Mouse (Mus musculus): ENCODE data around the gene 1110065P20Rik.

Gene 1110065P20Rik

GRCm38 (mm10) chr4:124840998-124841397 lies 10.0 kb downstream of the 1110065P20Rik start:
- no peak for DNase-seq (ENCODE audit: low spot score)

GRCm38 (mm10) chr4:124838035-124838700 lies 12.8 kb downstream of the 1110065P20Rik start:
- DNase-seq (ENCODE audit: low spot score) = no peak

GRCm38 (mm10) chr4:124832796-124833195 lies 18.2 kb downstream of the 1110065P20Rik start:
- no peak for DNase-seq (ENCODE audit: low spot score)

GRCm38 (mm10) chr4:124829671-124830070 lies 21.3 kb downstream of the 1110065P20Rik start:
- no peak for DNase-seq (ENCODE audit: low spot score)

- no peak for DNase-seq (ENCODE audit: low spot score)
Observed at GRCm38 (mm10) chr4:124825371-124825965, 25.5 kb downstream of the 1110065P20Rik start.

- DNase-seq (ENCODE audit: low spot score) = no peak
Observed at GRCm38 (mm10) chr4:124824967-124825366, 26.0 kb downstream of the 1110065P20Rik start.

GRCm38 (mm10) chr4:124818832-124819231 lies 32.2 kb downstream of the 1110065P20Rik start:
- DNase-seq (ENCODE audit: low spot score) = no peak

- DNase-seq (ENCODE audit: low spot score) = no peak
Observed at GRCm38 (mm10) chr4:124817803-124818202, 33.2 kb downstream of the 1110065P20Rik start.

- no peak for DNase-seq (ENCODE audit: low spot score)
Observed at GRCm38 (mm10) chr4:124815901-124816300, 35.1 kb downstream of the 1110065P20Rik start.

GRCm38 (mm10) chr4:124811347-124811975 lies 39.5 kb downstream of the 1110065P20Rik start:
- DNase-seq (ENCODE audit: low spot score) = peak; percentile 68

GRCm38 (mm10) chr4:124810056-124810455 lies 40.9 kb downstream of the 1110065P20Rik start:
- no peak for DNase-seq (ENCODE audit: low spot score)

- DNase-seq (ENCODE audit: low spot score) = no peak
Observed at GRCm38 (mm10) chr4:124809136-124809883, 41.7 kb downstream of the 1110065P20Rik start.

- no peak for DNase-seq (ENCODE audit: low spot score)
Observed at GRCm38 (mm10) chr4:124808511-124808910, 42.5 kb downstream of the 1110065P20Rik start.

GRCm38 (mm10) chr4:124803406-124803805 lies 47.6 kb downstream of the 1110065P20Rik start:
- no peak for DNase-seq (ENCODE audit: low spot score)

- DNase-seq (ENCODE audit: low spot score) = peak; percentile 91
Observed at GRCm38 (mm10) chr4:124802309-124803260, 48.4 kb downstream of the 1110065P20Rik start.

GRCm38 (mm10) chr4:124801552-124802308 lies 49.3 kb downstream of the 1110065P20Rik start, which contains the start of gene Mtf1:
Mtf1 (plus strand) TSS chr4:124802104.
- DNase-seq (ENCODE audit: low spot score) = peak; percentile 81
